19 mouse cellular contexts compared by ENCODE assay signal in the genomic region with DNA sequence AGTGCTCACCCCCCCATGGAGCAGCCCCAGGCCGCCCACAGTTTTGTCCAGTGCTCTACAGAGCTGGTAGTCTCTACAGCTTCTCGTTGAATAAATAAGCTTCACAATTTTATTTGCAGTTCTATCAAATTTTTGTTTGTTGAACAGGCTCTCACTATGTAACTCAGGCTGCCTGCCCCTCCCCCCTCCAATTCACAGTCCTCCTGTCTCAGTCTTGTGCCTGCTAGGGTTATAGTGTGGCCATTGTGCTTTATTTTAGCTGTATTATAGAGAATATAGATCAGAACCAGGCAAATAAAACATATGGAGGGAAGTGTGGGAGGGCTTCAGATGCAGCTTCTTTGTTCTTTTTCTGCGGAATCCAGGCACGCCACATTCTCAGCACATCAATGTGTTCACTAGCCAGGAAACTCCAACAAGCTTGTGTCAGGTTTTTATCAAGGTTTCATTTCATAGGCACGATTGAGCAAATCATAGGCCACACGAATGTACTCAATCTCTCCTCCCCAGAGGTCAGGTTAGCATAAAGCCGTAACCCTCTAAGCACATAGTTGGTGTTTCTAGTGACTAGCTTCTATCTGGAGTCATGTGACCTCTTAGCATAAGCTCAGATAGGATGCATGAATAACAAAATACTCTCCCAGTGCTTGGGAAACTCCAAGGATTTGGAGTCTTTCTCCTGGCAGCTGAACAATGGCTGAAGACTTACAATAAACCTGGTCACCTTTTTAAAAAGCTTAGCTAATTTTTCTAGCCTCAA.
DNase-seq lines count a peak whose midpoint lies in the region; ATAC-seq and TF ChIP-seq lines count a peak whose summit lies in the region.
"Had no signal": no experiment of that assay in that cellular context is flagged by ENCODE, and none has a peak within 500 bp of the region (broad histone marks: within the 10 kb centered on the region; RNA-seq: fewer than 3 reads in every experiment).

No protein-coding gene starts in this region.

- H3K36me3 ChIP-seq in forebrain, embryonic 15.5 days: peaks cover 3% of the 10 kb centered on the region; the same call in 1 of the 2 replicates
- H3K36me3 ChIP-seq in midbrain, embryonic 13.5 days: 0 out of 2 replicates have a peak, but pooled peaks cover 5% of the 10 kb centered on the region

- H3K9me3 ChIP-seq in forebrain, embryonic 15.5 days: no peaks in the 10 kb centered on the region
- H3K9me3 ChIP-seq in midbrain, embryonic 13.5 days: no peaks in the 10 kb centered on the region
- H3K9me3 ChIP-seq: G1E; megakaryocyte, embryonic 14.5 days had no signal

- H3K4me3 ChIP-seq in forebrain, embryonic 15.5 days: no peak overlapping the region
- H3K4me3 ChIP-seq in midbrain, embryonic 13.5 days (replicated peaks): no peak overlapping the region
- H3K4me3 ChIP-seq: megakaryocyte, embryonic 14.5 days had no signal

- TF ChIP-seq POLR2A in brain, embryonic 14.5 days (IDR thresholded peaks at IDR 0.05; ENCODE audit: borderline replicate concordance, extremely low read depth, insufficient read depth, insufficient read length, poor library complexity, severe bottlenecking): no peak

- TF ChIP-seq CTCF in brain, embryonic 14.5 days (IDR thresholded peaks at IDR 0.05; ENCODE audit: borderline replicate concordance, extremely low read depth, insufficient read depth, insufficient read length): no peak

- no peak overlapping the region for H3K9ac ChIP-seq in forebrain, embryonic 15.5 days (replicated peaks)
- peak overlapping the region; percentile 41; the same call in 1 of the 2 replicates for H3K9ac ChIP-seq in midbrain, embryonic 13.5 days (replicated peaks)
- H3K9ac ChIP-seq: lung, embryonic 14.5 days had no signal

- no peaks in the 10 kb centered on the region for H3K4me1 ChIP-seq in forebrain, embryonic 15.5 days
- H3K4me1 ChIP-seq in midbrain, embryonic 13.5 days (replicated peaks): peaks cover 27% of the 10 kb centered on the region

- no peak overlapping the region for H3K4me2 ChIP-seq in forebrain, embryonic 15.5 days (replicated peaks)
- no peak overlapping the region for H3K4me2 ChIP-seq in midbrain, embryonic 13.5 days (replicated peaks)
- H3K4me2 ChIP-seq: liver, embryonic 11.5 days; lung, embryonic 14.5 days had no signal

- WGBS in forebrain, embryonic 15.5 days: 66% methylated on average over 7 of the region's 7 CpGs
- WGBS in midbrain, embryonic 13.5 days: 36% methylated on average over 7 of the region's 7 CpGs

- H3K27me3 ChIP-seq in forebrain, embryonic 15.5 days: no peaks in the 10 kb centered on the region
- no peaks in the 10 kb centered on the region for H3K27me3 ChIP-seq in midbrain, embryonic 13.5 days
- H3K27me3 ChIP-seq: megakaryocyte, embryonic 14.5 days had no signal

- no peak for ATAC-seq in forebrain, embryonic 15.5 days (replicated peaks)
- ATAC-seq in midbrain, embryonic 13.5 days: peak; percentile 86
- ATAC-seq: intestine, embryonic 16.5 days had no signal

- intact Hi-C loops in left cerebral cortex, postnatal 25 days (cut with DNase I): loop anchor here (5.0 kb wide), 1 partner anchor 514 kb away; no protein-coding TSS in a partner anchor

- H3K27ac ChIP-seq in forebrain, embryonic 15.5 days (replicated peaks): peak overlapping the region; percentile 2; the same call in 1 of the 2 replicates
- H3K27ac ChIP-seq in midbrain, embryonic 13.5 days: peak overlapping the region; percentile 90
- H3K27ac ChIP-seq: stomach, postnatal 0 days had no signal

- peak; percentile 11 to 14 for DNase-seq in left cerebral cortex, postnatal 25 days (ENCODE audit: low spot score in 2 of 2)
- DNase-seq in left cerebral cortex, adult 8-10 months (ENCODE audit: low spot score in 2 of 2): no peak
- DNase-seq in brain, embryonic 14.5 days (ENCODE audit: low read depth): peak; percentile 58
- no peak for DNase-seq in lung, postnatal 25 days (ENCODE audit: low spot score)
- no peak for DNase-seq in gastrocnemius, adult 8-10 months (ENCODE audit: low spot score in 2 of 2)
- no peak for DNase-seq in testis, postnatal 14 days (ENCODE audit: low spot score)
- DNase-seq: adrenal gland, postnatal 14 days; heart, adult 11 months; heart, postnatal 10 days; left cerebral cortex, postnatal 4 days; lung, embryonic 14.5 days; thymus, postnatal 36 days had no signal

Comparison
In these comparisons a context has a peak if more than half of its experiments do, and no peak if none do; other contexts are left out.
1. DNase-seq: peak in left cerebral cortex, postnatal 25 days (2 of 2) and brain, embryonic 14.5 days (single experiment); none in left cerebral cortex, adult 8-10 months (0 of 2), lung, postnatal 25 days (single experiment), gastrocnemius, adult 8-10 months (0 of 2) and testis, postnatal 14 days (single experiment).